Mouse (Mus musculus): ENCODE results near the gene Mydgf. TPM values are rescaled to one million over a fixed set of nuclear protein-coding genes. Genes with fewer than 3 reads are reported as not detected.
A peak's percentile ranks its signal among the peaks of the same experiment; 100 is the strongest.

Mydgf gene
- polyA plus RNA-seq, 1 experiment: 73.9 TPM

GRCm38 (mm10) chr17:56149897-56150296 lies 33.8 kb downstream of the Mydgf start:
- no peak for TF ChIP-seq MAX (IDR thresholded peaks at IDR 0.05; ENCODE audit: low read depth)
- TF ChIP-seq CEBPB (IDR thresholded peaks at IDR 0.05; ENCODE audit: insufficient read depth, poor library complexity, severe bottlenecking): no peak
- no peak for TF ChIP-seq MYOG (IDR thresholded peaks at IDR 0.05; ENCODE audit: control insufficient read depth in 1 of 3, insufficient read depth in 1 of 3, insufficient read length in 2 of 3, low read depth in 2 of 3)
- H3K4me2 ChIP-seq (ENCODE audit: low read depth): no peak overlapping the region
- H3ac ChIP-seq (ENCODE audit: control insufficient read depth, insufficient read length): no peak overlapping the region
- no peaks in the 10 kb centered on the region for H3K36me3 ChIP-seq (ENCODE audit: control insufficient read depth, insufficient read depth)
- no peak overlapping the region for H3K4me3 ChIP-seq
- peaks cover 62% of the 10 kb centered on the region for H3K27me3 ChIP-seq (ENCODE audit: control insufficient read depth, insufficient read depth, insufficient read length)
- no peaks in the 10 kb centered on the region for H3K79me2 ChIP-seq (ENCODE audit: control insufficient read depth, insufficient read depth)

- H3ac ChIP-seq (ENCODE audit: control insufficient read depth, insufficient read length): no peak overlapping the region
- no peak for TF ChIP-seq CEBPB (IDR thresholded peaks at IDR 0.05; ENCODE audit: insufficient read depth, poor library complexity, severe bottlenecking)
- TF ChIP-seq REST (IDR thresholded peaks at IDR 0.05; ENCODE audit: insufficient read depth, insufficient read length): no peak
- TF ChIP-seq TCF3 (IDR thresholded peaks at IDR 0.05; ENCODE audit: insufficient read length, low read depth): no peak
- no peak for TF ChIP-seq POLR2AphosphoS2 (IDR thresholded peaks at IDR 0.05; ENCODE audit: insufficient read length, low read depth)
- TF ChIP-seq MYOD1 (IDR thresholded peaks at IDR 0.05; ENCODE audit: control insufficient read depth in 1 of 3, insufficient read length in 2 of 3, low read depth in 2 of 3): peak in 1 of 3 experiments; percentile 49
- no peak for TF ChIP-seq MAX (IDR thresholded peaks at IDR 0.05; ENCODE audit: low read depth)
- peak in 2 of 3 experiments; percentile 47 to 77 for TF ChIP-seq MYOG (IDR thresholded peaks at IDR 0.05; ENCODE audit: control insufficient read depth in 1 of 3, insufficient read depth in 1 of 3, insufficient read length in 2 of 3, low read depth in 2 of 3)
- TF ChIP-seq USF1 (IDR thresholded peaks at IDR 0.05; ENCODE audit: low read depth): no peak
- TF ChIP-seq SRF (IDR thresholded peaks at IDR 0.05; ENCODE audit: control insufficient read depth, insufficient read length, low read depth): no peak
- no peak for TF ChIP-seq E2F4 (IDR thresholded peaks at IDR 0.05; ENCODE audit: insufficient read depth)
- TF ChIP-seq POLR2A (IDR thresholded peaks at IDR 0.05; ENCODE audit: insufficient read length, low read depth): no peak
- TF ChIP-seq TCF12 (IDR thresholded peaks at IDR 0.05; ENCODE audit: insufficient read depth, poor library complexity, severe bottlenecking): no peak
- no peak overlapping the region for H3K4me3 ChIP-seq
- H3K27me3 ChIP-seq (ENCODE audit: control insufficient read depth, insufficient read depth, insufficient read length): peaks cover 62% of the 10 kb centered on the region
- H3K79me2 ChIP-seq (ENCODE audit: control insufficient read depth, insufficient read depth): no peaks in the 10 kb centered on the region
- H3K4me2 ChIP-seq (ENCODE audit: low read depth): no peak overlapping the region
- H3K36me3 ChIP-seq (ENCODE audit: control insufficient read depth, insufficient read depth): no peaks in the 10 kb centered on the region
These were observed 34.7 kb downstream of the Mydgf start for GRCm38 (mm10) chr17:56148790-56149618.

- Histone ChIP-seq H3K36me3 (ENCODE audit: control insufficient read depth, insufficient read depth) (no peaks in the 10 kb centered on the region), H3K4me2 (ENCODE audit: low read depth) (no peak overlapping the region), H3K27me3 (ENCODE audit: control insufficient read depth, insufficient read depth, insufficient read length) (peaks cover 62% of the 10 kb centered on the region), H3K4me3 (no peak overlapping the region), H3K79me2 (ENCODE audit: control insufficient read depth, insufficient read depth) (no peaks in the 10 kb centered on the region), H3ac (ENCODE audit: control insufficient read depth, insufficient read length) (no peak overlapping the region)
- TF ChIP-seq POLR2A (IDR thresholded peaks at IDR 0.05; ENCODE audit: insufficient read length, low read depth): no peak
- no peak for TF ChIP-seq CEBPB (IDR thresholded peaks at IDR 0.05; ENCODE audit: insufficient read depth, poor library complexity, severe bottlenecking)
- no peak for TF ChIP-seq SRF (IDR thresholded peaks at IDR 0.05; ENCODE audit: control insufficient read depth, insufficient read length, low read depth)
- no peak for TF ChIP-seq POLR2AphosphoS2 (IDR thresholded peaks at IDR 0.05; ENCODE audit: insufficient read length, low read depth)
- no peak for TF ChIP-seq MAX (IDR thresholded peaks at IDR 0.05; ENCODE audit: low read depth)
- no peak for TF ChIP-seq TCF3 (IDR thresholded peaks at IDR 0.05; ENCODE audit: insufficient read length, low read depth)
- no peak for TF ChIP-seq MYOG (IDR thresholded peaks at IDR 0.05; ENCODE audit: control insufficient read depth in 1 of 3, insufficient read depth in 1 of 3, insufficient read length in 2 of 3, low read depth in 2 of 3)
- TF ChIP-seq TCF12 (IDR thresholded peaks at IDR 0.05; ENCODE audit: insufficient read depth, poor library complexity, severe bottlenecking): no peak
- no peak for TF ChIP-seq REST (IDR thresholded peaks at IDR 0.05; ENCODE audit: insufficient read depth, insufficient read length)
- TF ChIP-seq E2F4 (IDR thresholded peaks at IDR 0.05; ENCODE audit: insufficient read depth): no peak
- TF ChIP-seq MYOD1 (IDR thresholded peaks at IDR 0.05; ENCODE audit: control insufficient read depth in 1 of 3, insufficient read length in 2 of 3, low read depth in 2 of 3): no peak
- no peak for TF ChIP-seq USF1 (IDR thresholded peaks at IDR 0.05; ENCODE audit: low read depth)
These were observed 35.4 kb downstream of the Mydgf start for GRCm38 (mm10) chr17:56148280-56148679.

GRCm38 (mm10) chr17:56147420-56147819 lies 36.3 kb downstream of the Mydgf start:
- Histone ChIP-seq H3K27me3 (ENCODE audit: control insufficient read depth, insufficient read depth, insufficient read length) (peaks cover 65% of the 10 kb centered on the region), H3K79me2 (ENCODE audit: control insufficient read depth, insufficient read depth) (no peaks in the 10 kb centered on the region), H3ac (ENCODE audit: control insufficient read depth, insufficient read length) (no peak overlapping the region), H3K4me2 (ENCODE audit: low read depth) (no peak overlapping the region), H3K36me3 (ENCODE audit: control insufficient read depth, insufficient read depth) (no peaks in the 10 kb centered on the region), H3K4me3 (no peak overlapping the region)
- TF ChIP-seq MYOD1 (IDR thresholded peaks at IDR 0.05; ENCODE audit: control insufficient read depth in 1 of 3, insufficient read length in 2 of 3, low read depth in 2 of 3) (peak; percentile 25 to 97 (median 96)), POLR2A (IDR thresholded peaks at IDR 0.05; ENCODE audit: insufficient read length, low read depth) (no peak), TCF3 (IDR thresholded peaks at IDR 0.05; ENCODE audit: insufficient read length, low read depth) (peak; percentile 97), TCF12 (IDR thresholded peaks at IDR 0.05; ENCODE audit: insufficient read depth, poor library complexity, severe bottlenecking) (peak; percentile 98), USF1 (IDR thresholded peaks at IDR 0.05; ENCODE audit: low read depth) (no peak), MYOG (IDR thresholded peaks at IDR 0.05; ENCODE audit: control insufficient read depth in 1 of 3, insufficient read depth in 1 of 3, insufficient read length in 2 of 3, low read depth in 2 of 3) (peak; percentile 72 to 99 (median 97)), REST (IDR thresholded peaks at IDR 0.05; ENCODE audit: insufficient read depth, insufficient read length) (no peak), SRF (IDR thresholded peaks at IDR 0.05; ENCODE audit: control insufficient read depth, insufficient read length, low read depth) (no peak), CEBPB (IDR thresholded peaks at IDR 0.05; ENCODE audit: insufficient read depth, poor library complexity, severe bottlenecking) (no peak), E2F4 (IDR thresholded peaks at IDR 0.05; ENCODE audit: insufficient read depth) (no peak), MAX (IDR thresholded peaks at IDR 0.05; ENCODE audit: low read depth) (no peak), POLR2AphosphoS2 (IDR thresholded peaks at IDR 0.05; ENCODE audit: insufficient read length, low read depth) (no peak)
